Mouse (Mus musculus): ENCODE measurements around the gene Hes1.

DNA sequence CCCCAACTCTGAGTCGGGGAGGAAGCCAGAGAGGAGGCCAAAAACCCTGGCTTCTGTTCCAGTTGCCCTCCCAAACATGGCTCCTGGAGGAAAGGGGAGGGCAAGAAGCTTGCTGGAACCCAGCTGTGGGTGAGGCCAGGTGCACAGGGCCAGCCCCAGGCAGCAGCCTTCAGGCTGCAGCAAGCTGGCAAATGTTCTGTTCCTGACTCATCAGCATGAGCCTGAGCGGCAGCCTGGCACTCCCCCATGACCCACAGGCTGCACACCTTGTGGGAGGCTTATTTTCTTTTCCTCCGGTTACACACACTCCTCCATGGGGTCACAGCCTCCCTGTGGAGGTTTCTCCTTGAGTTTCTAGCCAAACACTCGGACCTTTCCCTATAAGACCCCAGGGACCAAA lies 30.2 kb upstream of the Hes1 start:
- TF ChIP-seq EP300 (IDR thresholded peaks at IDR 0.05) (no peak), CTCF (IDR thresholded peaks at IDR 0.05) (no peak)
